ENCODE assay signal across 8 mouse cellular contexts in the genomic region with DNA sequence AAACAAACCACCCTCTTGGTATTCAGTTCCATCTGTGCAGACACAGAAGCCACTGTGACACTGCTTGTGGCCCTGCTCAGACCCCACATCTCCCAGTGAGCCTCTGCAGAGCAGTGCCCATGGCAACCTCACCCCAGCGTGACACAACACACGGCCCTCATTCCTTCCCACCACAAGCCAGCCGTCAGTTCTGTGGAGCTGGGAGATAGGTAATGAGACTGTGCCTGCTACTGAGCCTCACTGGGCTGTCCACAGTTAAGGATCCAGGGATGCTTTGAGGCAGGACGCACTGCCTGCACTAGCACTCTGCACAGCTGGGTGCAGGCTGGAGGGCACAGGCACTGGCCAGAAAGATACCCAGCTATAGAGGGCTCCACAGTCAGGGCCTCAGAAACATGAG. TPM values are rescaled to one million over a fixed set of nuclear protein-coding genes. Genes with fewer than 3 reads are reported as not detected.
DNase-seq lines count a peak whose midpoint lies in the region; ATAC-seq lines count a peak whose summit lies in the region.

No protein-coding gene starts in this region.

- DNase-seq in kidney, postnatal 4 days, result no peak
- peak; percentile 49 for DNase-seq in MN1 (ENCODE audit: low spot score)
- DNase-seq in forebrain, embryonic 14.5 days (ENCODE audit: low spot score), result no peak
- DNase-seq in right cerebral cortex, postnatal 25 days, result no peak
- no peak for DNase-seq in cerebellum, adult 18-20 months
- DNase-seq in heart, postnatal 36 days, result no peak

- H3K36me3 ChIP-seq in kidney, embryonic 15.5 days, result peaks cover 20% of the 10 kb centered on the region
- 0 out of 2 replicates have a peak, but pooled peaks cover 1% of the 10 kb centered on the region for H3K36me3 ChIP-seq in forebrain, embryonic 14.5 days (ENCODE audit: control insufficient read depth, insufficient read depth, low read length)

- no peak overlapping the region for H3K9ac ChIP-seq in kidney, embryonic 15.5 days
- peak overlapping the region; percentile 35; the same call in 1 of the 2 replicates for H3K9ac ChIP-seq in forebrain, embryonic 14.5 days (ENCODE audit: low read length)

- ATAC-seq in kidney, embryonic 15.5 days (replicated peaks; ENCODE audit: low FRiP score), result peak; percentile 66
- no peak for ATAC-seq in forebrain, embryonic 14.5 days
- ATAC-seq in megakaryocyte-erythroid progenitor cell, adult 5-6 weeks (replicated peaks; ENCODE audit: low FRiP score, low TSS enrichment, poor library complexity, severe bottlenecking), result 0 out of 2 replicates have a peak, but pooled peaks have one; percentile 20

- no peaks in the 10 kb centered on the region for H3K27me3 ChIP-seq in kidney, embryonic 15.5 days
- no peaks in the 10 kb centered on the region for H3K27me3 ChIP-seq in forebrain, embryonic 14.5 days (replicated peaks; ENCODE audit: control insufficient read depth, insufficient read depth, low read length)

- intact Hi-C loops in heart, postnatal 36 days (cut with DNase I), result loop anchor here (5.0 kb wide), 2 partner anchors 38 to 88 kb away; no protein-coding TSS in a partner anchor

- H3K4me3 ChIP-seq in kidney, embryonic 15.5 days (replicated peaks), result no peak overlapping the region
- H3K4me3 ChIP-seq in forebrain, embryonic 14.5 days (ENCODE audit: low read depth, low read length), result no peak overlapping the region

- H3K4me1 ChIP-seq in kidney, embryonic 15.5 days, result peaks cover 22% of the 10 kb centered on the region
- H3K4me1 ChIP-seq in forebrain, embryonic 14.5 days (ENCODE audit: control insufficient read depth, insufficient read depth, low read length), result no peaks in the 10 kb centered on the region

- peak overlapping the region; percentile 57 for H3K27ac ChIP-seq in kidney, embryonic 15.5 days
- H3K27ac ChIP-seq in forebrain, embryonic 14.5 days (ENCODE audit: low read depth, low read length), result peak overlapping the region; percentile 9; the same call in 1 of the 2 replicates

- no peaks in the 10 kb centered on the region for H3K9me3 ChIP-seq in kidney, embryonic 15.5 days (replicated peaks)
- H3K9me3 ChIP-seq in forebrain, embryonic 14.5 days (replicated peaks; ENCODE audit: control insufficient read depth, low read length), result no peaks in the 10 kb centered on the region

- WGBS in kidney, embryonic 15.5 days, result 29% methylated on average over 4 of the region's 4 CpGs
- WGBS in forebrain, embryonic 14.5 days, result 53% methylated on average over 4 of the region's 4 CpGs

- no peak overlapping the region for H3K4me2 ChIP-seq in kidney, embryonic 15.5 days
- no peak overlapping the region for H3K4me2 ChIP-seq in forebrain, embryonic 14.5 days (ENCODE audit: low read length)

RNA-seq across cellular contexts. Expression of a gene that starts 10.4 kb away (rescaled TPM):
- 39.9 and 43.3 TPM in 2 replicates for polyA plus RNA-seq in kidney, embryonic 15.5 days (2015; fragmentation: Nextera tagmentation; extraction: Ambion mirVana)
- polyA plus RNA-seq in forebrain, embryonic 14.5 days (2014; fragmentation: Nextera tagmentation; extraction: Ambion mirVana), result 14.9 and 15.2 TPM in 2 replicates
- total RNA-seq in megakaryocyte-erythroid progenitor cell, adult 5-6 weeks (2014; fragmentation: Nextera tagmentation), result 28.0 and 31.0 TPM in 2 replicates
- 40.1 and 74.7 TPM in 2 replicates for total RNA-seq in megakaryocyte-erythroid progenitor cell, adult 5-6 weeks (2017)
- 1 to 10 TPM; 4.7 to 5.5 TPM for total RNA-seq in heart, postnatal 36 days (2021)

RNA-seq across cellular contexts. Expression of a gene that starts 27.0 kb away (rescaled TPM):
- 5.1 and 5.7 TPM in 2 replicates for polyA plus RNA-seq in kidney, embryonic 15.5 days (2015; fragmentation: Nextera tagmentation; extraction: Ambion mirVana)
- polyA plus RNA-seq in forebrain, embryonic 14.5 days (2014; fragmentation: Nextera tagmentation; extraction: Ambion mirVana), result 10.0 and 10.2 TPM in 2 replicates
- not detected in 2 replicates for total RNA-seq in megakaryocyte-erythroid progenitor cell, adult 5-6 weeks (2014; fragmentation: Nextera tagmentation)
- not detected in 2 replicates for total RNA-seq in megakaryocyte-erythroid progenitor cell, adult 5-6 weeks (2017)
- 1 to 10 TPM; 1.7 to 2.0 TPM for total RNA-seq in heart, postnatal 36 days (2021)

RNA-seq across cellular contexts. Expression of a gene that starts 34.4 kb away (rescaled TPM):
- polyA plus RNA-seq in kidney, embryonic 15.5 days (2015; fragmentation: Nextera tagmentation; extraction: Ambion mirVana), result 9.8 and 13.2 TPM in 2 replicates
- polyA plus RNA-seq in forebrain, embryonic 14.5 days (2014; fragmentation: Nextera tagmentation; extraction: Ambion mirVana), result 10.1 and 10.7 TPM in 2 replicates
- 10.9 and 19.5 TPM in 2 replicates for total RNA-seq in megakaryocyte-erythroid progenitor cell, adult 5-6 weeks (2014; fragmentation: Nextera tagmentation)
- 13.6 and 14.7 TPM in 2 replicates for total RNA-seq in megakaryocyte-erythroid progenitor cell, adult 5-6 weeks (2017)
- 10 to 100 TPM; 14.0 to 17.9 TPM for total RNA-seq in heart, postnatal 36 days (2021)

RNA-seq across cellular contexts. Expression of a gene that starts 44.8 kb away (rescaled TPM):
- polyA plus RNA-seq in kidney, embryonic 15.5 days (2015; fragmentation: Nextera tagmentation; extraction: Ambion mirVana), result 0.60 and 1.2 TPM in 2 replicates
- 0.18 TPM in 1 of 2 replicates, not detected in the other for polyA plus RNA-seq in forebrain, embryonic 14.5 days (2014; fragmentation: Nextera tagmentation; extraction: Ambion mirVana)
- 0.79 TPM in 1 of 2 replicates, not detected in the other for total RNA-seq in megakaryocyte-erythroid progenitor cell, adult 5-6 weeks (2014; fragmentation: Nextera tagmentation)
- total RNA-seq in megakaryocyte-erythroid progenitor cell, adult 5-6 weeks (2017), result 0.08 TPM in 1 of 2 replicates, not detected in the other
- total RNA-seq in heart, postnatal 36 days (2021), result under 1 TPM; 0.62 to 0.64 TPM

Comparison
In these comparisons a context has a peak if more than half of its experiments do, and no peak if none do; other contexts are left out.
1. RNA of a gene that starts 10.4 kb away (total RNA-seq): 28.0 to 74.7 TPM in megakaryocyte-erythroid progenitor cell, adult 5-6 weeks; 4.7 to 5.5 TPM in heart, postnatal 36 days; every median in the first group is over 4 times any median in the second.